Mouse (Mus musculus): Measurements from ENCODE around the gene Npff. TPM values are rescaled to one million over a fixed set of nuclear protein-coding genes. Genes with fewer than 3 reads are reported as not detected.

Npff gene
- polyA plus RNA-seq, 1 experiment, result 7.3 TPM

- Histone ChIP-seq H3K4me1 (ENCODE audit: control insufficient read depth, insufficient read depth, low read length) (no peaks in the 10 kb centered on the region), H3K4me3 (ENCODE audit: insufficient read depth, low read length) (no peak overlapping the region), H3K27ac (ENCODE audit: insufficient read depth, low read depth, low read length) (no peak overlapping the region)
- TF ChIP-seq POLR2A (IDR thresholded peaks at IDR 0.05; ENCODE audit: borderline replicate concordance, low read depth, low read length), result no peak
- no peak for TF ChIP-seq CTCF (IDR thresholded peaks at IDR 0.05; ENCODE audit: low read depth, low read length)
Observed at GRCm38 (mm10) chr15:102546677-102547427, 22.1 kb upstream of the Npff start.

- no peak overlapping the region for H3K27ac ChIP-seq (ENCODE audit: insufficient read depth, low read depth, low read length)
- TF ChIP-seq CTCF (IDR thresholded peaks at IDR 0.05; ENCODE audit: low read depth, low read length) (no peak), POLR2A (IDR thresholded peaks at IDR 0.05; ENCODE audit: borderline replicate concordance, low read depth, low read length) (no peak)
- no peaks in the 10 kb centered on the region for H3K4me1 ChIP-seq (ENCODE audit: control insufficient read depth, insufficient read depth, low read length)
- no peak overlapping the region for H3K4me3 ChIP-seq (ENCODE audit: insufficient read depth, low read length)
Observed at GRCm38 (mm10) chr15:102546246-102546645, 21.5 kb upstream of the Npff start.

GRCm38 (mm10) chr15:102544801-102545200 is 20.1 kb upstream of the Npff start:
- H3K4me3 ChIP-seq (ENCODE audit: insufficient read depth, low read length), result no peak overlapping the region
- H3K27ac ChIP-seq (ENCODE audit: insufficient read depth, low read depth, low read length), result no peak overlapping the region
- TF ChIP-seq CTCF (IDR thresholded peaks at IDR 0.05; ENCODE audit: low read depth, low read length), result no peak
- no peak for TF ChIP-seq POLR2A (IDR thresholded peaks at IDR 0.05; ENCODE audit: borderline replicate concordance, low read depth, low read length)
- no peaks in the 10 kb centered on the region for H3K4me1 ChIP-seq (ENCODE audit: control insufficient read depth, insufficient read depth, low read length)

GRCm38 (mm10) chr15:102533926-102534325 is 9.2 kb upstream of the Npff start:
- H3K4me1 ChIP-seq (ENCODE audit: control insufficient read depth, insufficient read depth, low read length), result peaks cover 2% of the 10 kb centered on the region; the same call in 1 of the 2 replicates
- TF ChIP-seq POLR2A (IDR thresholded peaks at IDR 0.05; ENCODE audit: borderline replicate concordance, low read depth, low read length) (no peak), CTCF (IDR thresholded peaks at IDR 0.05; ENCODE audit: low read depth, low read length) (no peak)
- H3K4me3 ChIP-seq (ENCODE audit: insufficient read depth, low read length), result no peak overlapping the region
- no peak overlapping the region for H3K27ac ChIP-seq (ENCODE audit: insufficient read depth, low read depth, low read length)

GRCm38 (mm10) chr15:102532106-102532900 is 7.6 kb upstream of the Npff start:
- Histone ChIP-seq H3K4me1 (ENCODE audit: control insufficient read depth, insufficient read depth, low read length) (peaks cover 2% of the 10 kb centered on the region; the same call in 1 of the 2 replicates), H3K27ac (ENCODE audit: insufficient read depth, low read depth, low read length) (no peak overlapping the region), H3K4me3 (ENCODE audit: insufficient read depth, low read length) (no peak overlapping the region)
- TF ChIP-seq POLR2A (IDR thresholded peaks at IDR 0.05; ENCODE audit: borderline replicate concordance, low read depth, low read length) (no peak), CTCF (IDR thresholded peaks at IDR 0.05; ENCODE audit: low read depth, low read length) (no peak)

- no peak for TF ChIP-seq POLR2A (IDR thresholded peaks at IDR 0.05; ENCODE audit: borderline replicate concordance, low read depth, low read length)
- no peak for TF ChIP-seq CTCF (IDR thresholded peaks at IDR 0.05; ENCODE audit: low read depth, low read length)
- Histone ChIP-seq H3K4me1 (ENCODE audit: control insufficient read depth, insufficient read depth, low read length) (peaks cover 2% of the 10 kb centered on the region; the same call in 1 of the 2 replicates), H3K27ac (ENCODE audit: insufficient read depth, low read depth, low read length) (no peak overlapping the region), H3K4me3 (ENCODE audit: insufficient read depth, low read length) (no peak overlapping the region)
Observed at GRCm38 (mm10) chr15:102531586-102531985, 6.8 kb upstream of the Npff start.

GRCm38 (mm10) chr15:102530566-102530965 is 5.8 kb upstream of the Npff start:
- Histone ChIP-seq H3K27ac (ENCODE audit: insufficient read depth, low read depth, low read length) (no peak overlapping the region), H3K4me3 (ENCODE audit: insufficient read depth, low read length) (no peak overlapping the region), H3K4me1 (ENCODE audit: control insufficient read depth, insufficient read depth, low read length) (peaks cover 2% of the 10 kb centered on the region; the same call in 1 of the 2 replicates)
- TF ChIP-seq POLR2A (IDR thresholded peaks at IDR 0.05; ENCODE audit: borderline replicate concordance, low read depth, low read length) (no peak), CTCF (IDR thresholded peaks at IDR 0.05; ENCODE audit: low read depth, low read length) (no peak)

- H3K4me3 ChIP-seq (ENCODE audit: insufficient read depth, low read length), result no peak overlapping the region
- TF ChIP-seq CTCF (IDR thresholded peaks at IDR 0.05; ENCODE audit: low read depth, low read length), result no peak
- no peak for TF ChIP-seq POLR2A (IDR thresholded peaks at IDR 0.05; ENCODE audit: borderline replicate concordance, low read depth, low read length)
- H3K27ac ChIP-seq (ENCODE audit: insufficient read depth, low read depth, low read length), result no peak overlapping the region
- H3K4me1 ChIP-seq (ENCODE audit: control insufficient read depth, insufficient read depth, low read length), result peaks cover 2% of the 10 kb centered on the region; the same call in 1 of the 2 replicates
Observed at GRCm38 (mm10) chr15:102528396-102528795, 3.7 kb upstream of the Npff start.

- Histone ChIP-seq H3K27ac (ENCODE audit: insufficient read depth, low read depth, low read length) (no peak overlapping the region), H3K4me3 (ENCODE audit: insufficient read depth, low read length) (no peak overlapping the region), H3K4me1 (ENCODE audit: control insufficient read depth, insufficient read depth, low read length) (peaks cover 2% of the 10 kb centered on the region; the same call in 1 of the 2 replicates)
- TF ChIP-seq POLR2A (IDR thresholded peaks at IDR 0.05; ENCODE audit: borderline replicate concordance, low read depth, low read length) (no peak), CTCF (IDR thresholded peaks at IDR 0.05; ENCODE audit: low read depth, low read length) (no peak)
Observed at GRCm38 (mm10) chr15:102527936-102528335, 3.2 kb upstream of the Npff start.
